Mouse (Mus musculus): Measurements from ENCODE around the gene Zfp764. TPM values are rescaled to one million over a fixed set of nuclear protein-coding genes. Genes with fewer than 3 reads are reported as not detected.
A peak's percentile ranks its signal among the peaks of the same experiment; 100 is the strongest.

The Zfp764 gene
- polyA plus RNA-seq, 1 experiment from 2014 or later = 8.5 TPM

DNA sequence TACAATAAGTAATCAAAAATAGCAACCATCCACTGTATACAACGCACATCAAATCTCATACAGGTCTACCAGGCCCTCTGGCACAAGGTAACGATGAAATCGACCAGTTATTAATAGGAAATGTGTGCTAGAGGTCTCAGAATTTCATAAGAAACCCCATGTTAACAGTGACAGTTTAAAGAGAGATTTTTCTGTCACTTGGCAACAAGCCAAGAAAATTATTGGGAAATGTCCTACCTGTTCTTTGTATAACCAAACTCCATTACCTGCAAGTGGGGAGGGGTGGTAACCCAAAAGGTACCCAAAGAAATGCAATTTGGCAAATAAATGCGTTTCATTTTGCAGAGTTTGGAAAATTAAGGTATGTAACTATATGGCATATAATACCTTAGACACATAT, 48.1 kb downstream of the Zfp764 start:
- Histone ChIP-seq H3K36me3 (ENCODE audit: control insufficient read depth, insufficient read depth, low read length) (no peaks in the 10 kb centered on the region), H3K4me1 (ENCODE audit: control insufficient read depth, insufficient read depth, low read length) (peaks cover 6% of the 10 kb centered on the region), H3K27ac (ENCODE audit: low read length) (no peak overlapping the region), H3K4me2 (ENCODE audit: low read depth, low read length) (no peak overlapping the region), H3K9ac (ENCODE audit: low read depth, low read length) (no peak overlapping the region), H3K27me3 (replicated peaks; ENCODE audit: control insufficient read depth, insufficient read depth, low read length) (no peaks in the 10 kb centered on the region), H3K9me3 (ENCODE audit: control insufficient read depth, low read length) (no peaks in the 10 kb centered on the region), H3K4me3 (ENCODE audit: low read length) (no peak overlapping the region)
- no peak for ATAC-seq
- WGBS = 75% methylated on average over 4 of the region's 4 CpGs

DNA sequence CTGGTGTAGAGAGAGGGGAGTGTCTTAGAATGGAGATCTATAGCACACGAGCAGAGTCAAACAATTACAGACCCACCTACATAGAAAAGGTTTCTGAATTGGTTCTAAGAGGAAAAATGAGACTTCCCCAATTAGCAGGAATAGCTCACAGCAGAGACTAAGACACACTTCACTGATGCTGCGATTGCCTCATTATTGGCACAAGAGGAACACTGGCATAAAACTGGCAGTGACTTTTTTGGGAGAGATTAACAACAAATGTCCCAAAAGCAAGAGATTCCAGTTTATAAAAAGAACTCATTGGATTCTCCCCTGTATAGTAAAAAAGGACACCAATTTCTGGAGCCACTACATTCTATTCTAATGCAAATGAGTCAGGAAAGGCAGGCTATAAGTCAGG, 48.8 kb downstream of the Zfp764 start:
- Histone ChIP-seq H3K27me3 (replicated peaks; ENCODE audit: control insufficient read depth, insufficient read depth, low read length) (no peaks in the 10 kb centered on the region), H3K9me3 (ENCODE audit: control insufficient read depth, low read length) (no peaks in the 10 kb centered on the region), H3K27ac (ENCODE audit: low read length) (no peak overlapping the region), H3K36me3 (ENCODE audit: control insufficient read depth, insufficient read depth, low read length) (no peaks in the 10 kb centered on the region), H3K4me2 (ENCODE audit: low read depth, low read length) (no peak overlapping the region), H3K9ac (ENCODE audit: low read depth, low read length) (no peak overlapping the region), H3K4me3 (ENCODE audit: low read length) (no peak overlapping the region), H3K4me1 (ENCODE audit: control insufficient read depth, insufficient read depth, low read length) (peaks cover 4% of the 10 kb centered on the region; the same call in 1 of the 2 replicates)
- ATAC-seq = no peak
- WGBS = 70% methylated on average over 2 of the region's 2 CpGs

GRCm38 (mm10) chr7:127355796-127356195, 50.8 kb downstream of the Zfp764 start:
- H3K27me3 ChIP-seq (replicated peaks; ENCODE audit: control insufficient read depth, insufficient read depth, low read length) = no peaks in the 10 kb centered on the region
- WGBS = 49% methylated on average over 3 of the region's 3 CpGs
- ATAC-seq = peak; percentile 49; the same call in 1 of the 2 replicates
- no peaks in the 10 kb centered on the region for H3K9me3 ChIP-seq (ENCODE audit: control insufficient read depth, low read length)
- H3K36me3 ChIP-seq (ENCODE audit: control insufficient read depth, insufficient read depth, low read length) = no peaks in the 10 kb centered on the region
- H3K4me3 ChIP-seq (ENCODE audit: low read length) = no peak overlapping the region
- no peak overlapping the region for H3K27ac ChIP-seq (ENCODE audit: low read length)
- no peaks in the 10 kb centered on the region for H3K4me1 ChIP-seq (ENCODE audit: control insufficient read depth, insufficient read depth, low read length)
- H3K4me2 ChIP-seq (ENCODE audit: low read depth, low read length) = no peak overlapping the region
- no peak overlapping the region for H3K9ac ChIP-seq (ENCODE audit: low read depth, low read length)

Other genes with a start within 250 kb of the Zfp764 start
- gene Cd2bp2, start 210.8 kb downstream of the Zfp764 start, polyA plus RNA-seq (2015; fragmentation: Nextera tagmentation; extraction: Ambion mirVana) = 42.2 and 43.3 TPM in 2 replicates
- gene Tbc1d10b, start 198.4 kb downstream of the Zfp764 start, polyA plus RNA-seq (2015; fragmentation: Nextera tagmentation; extraction: Ambion mirVana) = 15.5 and 18.4 TPM in 2 replicates
- gene Mylpf, start 197.9 kb downstream of the Zfp764 start, polyA plus RNA-seq (2015; fragmentation: Nextera tagmentation; extraction: Ambion mirVana) = 20.3 and 21.0 TPM in 2 replicates
- 21.6 and 23.6 TPM in 2 replicates for gene Zfp553, start 173.8 kb downstream of the Zfp764 start, polyA plus RNA-seq (2015; fragmentation: Nextera tagmentation; extraction: Ambion mirVana)
- 15.4 and 16.3 TPM in 2 replicates for gene Sept1, start 173.7 kb downstream of the Zfp764 start, polyA plus RNA-seq (2015; fragmentation: Nextera tagmentation; extraction: Ambion mirVana)
- gene Zfp771, start 162.5 kb downstream of the Zfp764 start, polyA plus RNA-seq (2015; fragmentation: Nextera tagmentation; extraction: Ambion mirVana) = 34.2 and 37.8 TPM in 2 replicates
- gene Dctpp1, start 146.1 kb downstream of the Zfp764 start, polyA plus RNA-seq (2015; fragmentation: Nextera tagmentation; extraction: Ambion mirVana) = 176 and 195 TPM in 2 replicates
- gene Sephs2, start 132.8 kb downstream of the Zfp764 start, polyA plus RNA-seq (2015; fragmentation: Nextera tagmentation; extraction: Ambion mirVana) = 187 and 224 TPM in 2 replicates
- 2.4 and 2.8 TPM in 2 replicates for gene Itgal, start 110.6 kb downstream of the Zfp764 start, polyA plus RNA-seq (2015; fragmentation: Nextera tagmentation; extraction: Ambion mirVana)
- 21.9 and 23.4 TPM in 2 replicates for gene Zfp768, start 61.2 kb downstream of the Zfp764 start, polyA plus RNA-seq (2015; fragmentation: Nextera tagmentation; extraction: Ambion mirVana)
- 11.7 and 13.6 TPM in 2 replicates for gene Zfp747, start 30.8 kb downstream of the Zfp764 start, polyA plus RNA-seq (2015; fragmentation: Nextera tagmentation; extraction: Ambion mirVana)
- gene 9130019O22Rik, start 19.7 kb downstream of the Zfp764 start, polyA plus RNA-seq (2015; fragmentation: Nextera tagmentation; extraction: Ambion mirVana) = 6.9 and 7.2 TPM in 2 replicates
- 8.2 and 10.2 TPM in 2 replicates for gene E430018J23Rik, start 13.2 kb downstream of the Zfp764 start, polyA plus RNA-seq (2015; fragmentation: Nextera tagmentation; extraction: Ambion mirVana)
- gene Zfp688, start 15.2 kb upstream of the Zfp764 start, polyA plus RNA-seq (2015; fragmentation: Nextera tagmentation; extraction: Ambion mirVana) = 20.8 and 23.4 TPM in 2 replicates
- gene Zfp689, start 42.3 kb upstream of the Zfp764 start, polyA plus RNA-seq (2015; fragmentation: Nextera tagmentation; extraction: Ambion mirVana) = 4.5 and 5.9 TPM in 2 replicates
- gene Prr14, start 52.8 kb upstream of the Zfp764 start, polyA plus RNA-seq (2015; fragmentation: Nextera tagmentation; extraction: Ambion mirVana) = 36.2 and 39.8 TPM in 2 replicates
- gene Fbrs, start 72.4 kb upstream of the Zfp764 start, polyA plus RNA-seq (2015; fragmentation: Nextera tagmentation; extraction: Ambion mirVana) = 8.0 and 8.9 TPM in 2 replicates
- 18.4 and 18.6 TPM in 2 replicates for gene Srcap, start 105.2 kb upstream of the Zfp764 start, polyA plus RNA-seq (2015; fragmentation: Nextera tagmentation; extraction: Ambion mirVana)
- gene Gm42715, start 112.8 kb upstream of the Zfp764 start, polyA plus RNA-seq (2015; fragmentation: Nextera tagmentation; extraction: Ambion mirVana) = 10.8 and 11.3 TPM in 2 replicates
- 5.1 and 7.7 TPM in 2 replicates for gene Tmem265, start 154.6 kb upstream of the Zfp764 start, polyA plus RNA-seq (2015; fragmentation: Nextera tagmentation; extraction: Ambion mirVana)
- 35.7 and 37.7 TPM in 2 replicates for gene Phkg2, start 166.5 kb upstream of the Zfp764 start, polyA plus RNA-seq (2015; fragmentation: Nextera tagmentation; extraction: Ambion mirVana)
- 4.8 and 5.2 TPM in 2 replicates for gene Ccdc189, start 181.8 kb upstream of the Zfp764 start, polyA plus RNA-seq (2015; fragmentation: Nextera tagmentation; extraction: Ambion mirVana)
- gene Rnf40, start 181.9 kb upstream of the Zfp764 start, polyA plus RNA-seq (2015; fragmentation: Nextera tagmentation; extraction: Ambion mirVana) = 34.3 and 35.2 TPM in 2 replicates
- gene Zfp629, start 209.0 kb upstream of the Zfp764 start, polyA plus RNA-seq (2015; fragmentation: Nextera tagmentation; extraction: Ambion mirVana) = 7.9 and 8.5 TPM in 2 replicates